Mouse (Mus musculus): ENCODE results near the gene Epb42. TPM values are rescaled to one million over a fixed set of nuclear protein-coding genes. Genes with fewer than 3 reads are reported as not detected.
"Not testable (repeated sequence)": the region's sequence is repeated elsewhere in the genome, so short reads cannot be mapped to it uniquely, and the experiment has no call there.

The Epb42 gene
- polyA plus RNA-seq, 1 experiment = not detected

GRCm38 (mm10) chr2:121045653-121046052 is 8.8 kb upstream of the Epb42 start:
- H3K4me3 ChIP-seq (ENCODE audit: insufficient read depth, poor library complexity, severe bottlenecking) = no peak overlapping the region
- TF ChIP-seq CEBPB (IDR thresholded peaks at IDR 0.05; ENCODE audit: low read depth) (no peak), MYOG (IDR thresholded peaks at IDR 0.05; ENCODE audit: control insufficient read depth, extremely low read depth, insufficient read length) (no peak), MAX (IDR thresholded peaks at IDR 0.05) (no peak), FOSL1 (IDR thresholded peaks at IDR 0.05; ENCODE audit: insufficient read depth, low read length, poor library complexity, severe bottlenecking) (no peak), CTCF (IDR thresholded peaks at IDR 0.05; ENCODE audit: control insufficient read depth, insufficient read depth, insufficient read length) (no peak), MYOD1 (IDR thresholded peaks at IDR 0.05; ENCODE audit: control insufficient read depth, insufficient read length, low read depth) (no peak), USF1 (IDR thresholded peaks at IDR 0.05; ENCODE audit: low read depth) (no peak)
- H3K27me3 ChIP-seq (ENCODE audit: control insufficient read depth, insufficient read depth, insufficient read length) = peaks cover 25% of the 10 kb centered on the region
- no peak overlapping the region for H3ac ChIP-seq (ENCODE audit: control insufficient read depth, insufficient read length, low read depth)
- H3K36me3 ChIP-seq (ENCODE audit: control insufficient read depth, insufficient read depth) = no peaks in the 10 kb centered on the region
- no peaks in the 10 kb centered on the region for H3K79me3 ChIP-seq (ENCODE audit: low read depth)
- no peaks in the 10 kb centered on the region for H3K79me2 ChIP-seq (ENCODE audit: control insufficient read depth, insufficient read depth)

GRCm38 (mm10) chr2:121041098-121041497 is 4.2 kb upstream of the Epb42 start:
- no peaks in the 10 kb centered on the region for H3K79me2 ChIP-seq (ENCODE audit: control insufficient read depth, insufficient read depth)
- no peak overlapping the region for H3ac ChIP-seq (ENCODE audit: control insufficient read depth, insufficient read length, low read depth)
- H3K36me3 ChIP-seq (ENCODE audit: control insufficient read depth, insufficient read depth) = no peaks in the 10 kb centered on the region
- H3K4me3 ChIP-seq (ENCODE audit: insufficient read depth, poor library complexity, severe bottlenecking) = no peak overlapping the region
- TF ChIP-seq CEBPB (IDR thresholded peaks at IDR 0.05; ENCODE audit: low read depth) (no peak), USF1 (IDR thresholded peaks at IDR 0.05; ENCODE audit: low read depth) (no peak), MYOD1 (IDR thresholded peaks at IDR 0.05; ENCODE audit: control insufficient read depth, insufficient read length, low read depth) (no peak), MAX (IDR thresholded peaks at IDR 0.05) (no peak), FOSL1 (IDR thresholded peaks at IDR 0.05; ENCODE audit: insufficient read depth, low read length, poor library complexity, severe bottlenecking) (no peak), MYOG (IDR thresholded peaks at IDR 0.05; ENCODE audit: control insufficient read depth, extremely low read depth, insufficient read length) (no peak), CTCF (IDR thresholded peaks at IDR 0.05; ENCODE audit: control insufficient read depth, insufficient read depth, insufficient read length) (no peak)
- no peaks in the 10 kb centered on the region for H3K79me3 ChIP-seq (ENCODE audit: low read depth)
- H3K27me3 ChIP-seq (ENCODE audit: control insufficient read depth, insufficient read depth, insufficient read length) = peaks cover 21% of the 10 kb centered on the region

DNA sequence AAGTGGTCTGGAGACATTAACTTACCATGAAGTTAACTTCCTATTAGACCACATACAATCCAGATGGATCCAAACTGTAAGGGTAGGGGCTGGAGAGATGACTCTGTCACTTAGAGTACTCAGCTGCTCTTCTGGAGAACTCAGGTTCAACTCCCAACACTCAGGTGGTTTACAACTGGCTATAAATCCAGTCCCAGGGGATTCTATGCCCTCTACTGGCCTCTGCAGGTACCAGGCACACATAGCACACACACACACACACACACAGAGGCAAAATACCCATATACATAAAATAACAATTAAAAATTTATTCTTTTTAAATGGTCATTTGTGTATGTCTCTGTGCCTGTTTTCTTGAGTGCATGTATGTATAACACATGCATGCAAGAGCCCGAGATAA is 2.5 kb upstream of the Epb42 start:
- no peaks in the 10 kb centered on the region for H3K36me3 ChIP-seq (ENCODE audit: control insufficient read depth, insufficient read depth)
- no peak for TF ChIP-seq MYOG (IDR thresholded peaks at IDR 0.05; ENCODE audit: control insufficient read depth, extremely low read depth, insufficient read length)
- TF ChIP-seq MAX (IDR thresholded peaks at IDR 0.05) = no peak
- TF ChIP-seq CEBPB (IDR thresholded peaks at IDR 0.05; ENCODE audit: low read depth) = no peak
- no peak for TF ChIP-seq FOSL1 (IDR thresholded peaks at IDR 0.05; ENCODE audit: insufficient read depth, low read length, poor library complexity, severe bottlenecking)
- no peak for TF ChIP-seq USF1 (IDR thresholded peaks at IDR 0.05; ENCODE audit: low read depth)
- no peak for TF ChIP-seq MYOD1 (IDR thresholded peaks at IDR 0.05; ENCODE audit: control insufficient read depth, insufficient read length, low read depth)
- no peak for TF ChIP-seq CTCF (IDR thresholded peaks at IDR 0.05; ENCODE audit: control insufficient read depth, insufficient read depth, insufficient read length)
- H3K79me3 ChIP-seq (ENCODE audit: low read depth) = no peaks in the 10 kb centered on the region
- no peak overlapping the region for H3K4me3 ChIP-seq (ENCODE audit: insufficient read depth, poor library complexity, severe bottlenecking)
- H3ac ChIP-seq (ENCODE audit: control insufficient read depth, insufficient read length, low read depth) = no peak overlapping the region
- H3K79me2 ChIP-seq (ENCODE audit: control insufficient read depth, insufficient read depth) = no peaks in the 10 kb centered on the region
- peaks cover 8% of the 10 kb centered on the region for H3K27me3 ChIP-seq (ENCODE audit: control insufficient read depth, insufficient read depth, insufficient read length)

GRCm38 (mm10) chr2:121038851-121039250 is 2.0 kb upstream of the Epb42 start:
- not testable (repeated sequence) for H3K79me2 ChIP-seq (ENCODE audit: control insufficient read depth, insufficient read depth); H3K27me3 ChIP-seq (ENCODE audit: control insufficient read depth, insufficient read depth, insufficient read length); H3ac ChIP-seq (ENCODE audit: control insufficient read depth, insufficient read length, low read depth); H3K36me3 ChIP-seq (ENCODE audit: control insufficient read depth, insufficient read depth); H3K4me3 ChIP-seq (ENCODE audit: insufficient read depth, poor library complexity, severe bottlenecking); H3K79me3 ChIP-seq (ENCODE audit: low read depth)

DNA sequence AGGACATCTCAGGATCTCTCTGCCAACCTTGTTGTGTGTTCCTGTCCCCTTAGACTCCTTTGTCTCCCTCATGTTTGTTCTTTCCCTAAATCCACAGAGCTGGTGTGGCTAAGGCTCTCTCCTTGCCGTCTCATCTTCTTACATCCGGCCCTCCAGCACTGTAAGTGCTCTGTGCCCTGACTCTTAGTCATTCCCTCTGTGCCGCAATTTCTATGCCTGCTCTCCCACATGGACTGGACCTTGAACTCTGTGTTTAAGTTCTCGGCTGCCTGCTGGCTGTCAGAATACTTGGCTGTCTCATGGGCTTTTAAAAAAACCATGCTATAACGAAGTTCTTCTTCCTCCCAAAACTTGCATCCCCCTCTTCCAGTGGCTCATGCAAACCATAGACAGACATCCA is 14.0 kb downstream of the Epb42 start:
- no peak overlapping the region for H3K4me3 ChIP-seq (ENCODE audit: insufficient read depth, poor library complexity, severe bottlenecking)
- H3K36me3 ChIP-seq (ENCODE audit: control insufficient read depth, insufficient read depth) = no peaks in the 10 kb centered on the region
- TF ChIP-seq CEBPB (IDR thresholded peaks at IDR 0.05; ENCODE audit: low read depth) = no peak
- no peak overlapping the region for H3ac ChIP-seq (ENCODE audit: control insufficient read depth, insufficient read length, low read depth)
- no peaks in the 10 kb centered on the region for H3K79me2 ChIP-seq (ENCODE audit: control insufficient read depth, insufficient read depth)
- no peaks in the 10 kb centered on the region for H3K79me3 ChIP-seq (ENCODE audit: low read depth)
- peaks cover 21% of the 10 kb centered on the region for H3K27me3 ChIP-seq (ENCODE audit: control insufficient read depth, insufficient read depth, insufficient read length)

DNA sequence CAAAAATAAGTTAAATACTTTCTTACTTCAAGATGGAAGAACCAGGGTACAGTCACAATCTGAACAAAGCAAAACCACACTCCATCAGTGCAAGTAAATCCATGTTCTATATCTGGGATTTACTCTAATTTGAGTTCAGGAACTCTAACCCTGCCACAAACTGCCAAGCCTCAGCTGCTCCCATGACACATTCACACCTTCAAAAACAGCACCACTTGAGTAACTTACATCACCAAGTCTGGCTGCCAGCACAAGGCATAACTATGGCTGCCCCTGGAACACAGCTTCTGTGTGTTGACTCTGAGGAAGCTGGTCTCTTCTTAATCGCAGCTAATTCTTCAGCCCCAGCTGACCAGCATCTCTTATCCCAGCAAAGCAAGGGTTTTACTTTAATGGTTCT is 19.7 kb downstream of the Epb42 start:
- peaks cover 10% of the 10 kb centered on the region for H3K36me3 ChIP-seq (ENCODE audit: control insufficient read depth, insufficient read depth)
- TF ChIP-seq FOSL1 (IDR thresholded peaks at IDR 0.05; ENCODE audit: insufficient read depth, low read length, poor library complexity, severe bottlenecking) (no peak), CTCF (IDR thresholded peaks at IDR 0.05; ENCODE audit: control insufficient read depth, insufficient read depth, insufficient read length) (no peak), CEBPB (IDR thresholded peaks at IDR 0.05; ENCODE audit: low read depth) (no peak), MYOG (IDR thresholded peaks at IDR 0.05; ENCODE audit: control insufficient read depth, extremely low read depth, insufficient read length) (no peak), MYOD1 (IDR thresholded peaks at IDR 0.05; ENCODE audit: control insufficient read depth, insufficient read length, low read depth) (no peak), MAX (IDR thresholded peaks at IDR 0.05) (no peak), USF1 (IDR thresholded peaks at IDR 0.05; ENCODE audit: low read depth) (no peak)
- H3K27me3 ChIP-seq (ENCODE audit: control insufficient read depth, insufficient read depth, insufficient read length) = no peaks in the 10 kb centered on the region
- no peaks in the 10 kb centered on the region for H3K79me2 ChIP-seq (ENCODE audit: control insufficient read depth, insufficient read depth)
- no peak overlapping the region for H3ac ChIP-seq (ENCODE audit: control insufficient read depth, insufficient read length, low read depth)
- H3K79me3 ChIP-seq (ENCODE audit: low read depth) = no peaks in the 10 kb centered on the region
- H3K4me3 ChIP-seq (ENCODE audit: insufficient read depth, poor library complexity, severe bottlenecking) = no peak overlapping the region

Data from C2C12 (cell line).